Mouse (Mus musculus) lung, adult 2 months (tissue): ENCODE measurements at regions not wholly inside any gene's neighbourhood (a gene's known extent, or its start where the extent isn't known, plus 50 kb on each side); places are given as distances from the start of the nearest gene placed in this dataset.

Source experiments
- CTCF ChIP-seq: fragments of 200-500 bp; IDR thresholded peaks from 2 replicates; pipeline ENCODE4 v1.5.1; 2011; ENCODE audit warnings: mild to moderate bottlenecking, low read length, control low read depth; ENCODE audit not compliant: insufficient read depth
- POLR2A ChIP-seq: fragments of 200-500 bp; IDR thresholded peaks from 2 replicates; pipeline ENCODE4 v1.6.1; 2011; ENCODE audit warnings: low read depth, mild to moderate bottlenecking, control low read depth, low read length, borderline replicate concordance; ENCODE audit errors: extremely low read depth

DNA sequence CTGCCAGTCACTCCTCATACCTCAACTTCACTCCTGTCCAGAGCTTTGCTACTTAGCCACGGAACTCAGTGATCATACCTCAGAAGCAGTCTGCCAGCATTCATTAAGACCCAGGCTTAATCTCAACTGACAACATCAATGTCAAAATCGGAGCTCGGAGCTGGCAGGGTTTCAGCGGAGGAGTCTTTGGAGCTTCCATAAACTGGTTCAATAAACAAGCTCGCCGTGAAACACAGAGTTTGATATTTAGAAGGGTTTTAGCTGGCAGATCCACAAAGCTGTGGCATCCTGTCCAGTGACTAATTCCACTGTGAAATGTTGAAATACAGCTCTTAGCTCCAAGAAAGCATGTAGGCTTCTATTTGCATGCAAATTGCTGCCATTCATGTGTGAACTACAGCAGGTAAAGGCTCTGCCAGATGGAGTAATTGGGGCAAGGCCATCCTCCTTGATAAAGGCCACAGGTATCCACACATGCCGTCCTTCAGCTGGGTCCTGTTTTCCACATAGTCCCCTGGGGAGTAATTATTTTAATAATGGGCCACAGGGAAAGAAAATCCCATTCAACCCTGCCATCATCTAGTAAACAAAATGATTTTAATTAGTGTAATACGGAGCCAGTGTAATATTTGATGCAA is 103.6 kb upstream of the Got2 start:
- TF ChIP-seq POLR2A (no peak), CTCF (no peak)
